Mouse (Mus musculus): ENCODE data around the gene Vmn1r223. TPM values are rescaled to one million over a fixed set of nuclear protein-coding genes. Genes with fewer than 3 reads are reported as not detected.
"Not testable (repeated sequence)": the region's sequence is repeated elsewhere in the genome, so short reads cannot be mapped to it uniquely, and the experiment has no call there.

Gene Vmn1r223
- polyA plus RNA-seq (2016; fragmentation: Nextera tagmentation; extraction: Ambion mirVana), result not detected in 2 replicates

- not testable (repeated sequence) for H3K4me1 ChIP-seq; H3K4me3 ChIP-seq; H3K27ac ChIP-seq; DNase-seq (ENCODE audit: extremely low spot score, low spot score); H3K9me3 ChIP-seq; H3K27me3 ChIP-seq (ENCODE audit: poor library complexity, severe bottlenecking); H3K36me3 ChIP-seq (replicated peaks)
- WGBS, result 84% methylated on average over 1 of the region's 1 CpGs
Observed at GRCm38 (mm10) chr13:23246834-23247233, at the start of gene Vmn1r223. Gene Vmn1r223 (plus strand): TSS chr13:23247134.

GRCm38 (mm10) chr13:23203885-23204284 is 43.0 kb upstream of the Vmn1r223 start:
- not testable (repeated sequence) for H3K27me3 ChIP-seq (ENCODE audit: poor library complexity, severe bottlenecking); H3K36me3 ChIP-seq (replicated peaks); DNase-seq (ENCODE audit: extremely low spot score, low spot score); H3K27ac ChIP-seq; H3K4me1 ChIP-seq; H3K9me3 ChIP-seq; H3K4me3 ChIP-seq
- 77% methylated on average over 1 of the region's 1 CpGs for WGBS

GRCm38 (mm10) chr13:23213827-23214226 is 33.1 kb upstream of the Vmn1r223 start, which contains the start of gene Vmn1r221:
Gene Vmn1r221 (plus strand): TSS chr13:23214127.
- not testable (repeated sequence) for H3K4me1 ChIP-seq; H3K9me3 ChIP-seq; H3K36me3 ChIP-seq (replicated peaks); H3K27me3 ChIP-seq (ENCODE audit: poor library complexity, severe bottlenecking); H3K4me3 ChIP-seq; DNase-seq (ENCODE audit: extremely low spot score, low spot score); H3K27ac ChIP-seq
- 88% methylated on average over 2 of the region's 2 CpGs for WGBS

DNA sequence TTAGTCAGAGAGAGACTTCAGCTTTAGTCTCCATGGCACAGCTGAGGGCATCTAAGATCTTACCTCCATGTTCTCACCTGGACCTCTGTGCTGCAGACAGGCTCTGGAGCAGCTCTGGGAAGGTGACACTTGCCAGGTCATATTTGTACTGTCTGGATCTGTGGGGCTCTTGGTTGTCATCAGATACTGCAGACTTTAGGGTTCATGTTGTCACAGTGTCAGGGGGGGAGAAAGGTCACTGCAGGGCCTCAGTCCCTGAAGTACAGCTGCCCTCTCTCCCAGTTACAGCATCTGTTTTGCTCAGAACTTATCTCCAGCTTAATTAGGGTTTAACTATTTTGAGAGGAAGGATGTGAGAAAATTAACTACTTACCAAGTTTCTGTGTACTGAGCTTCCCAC is 11.1 kb upstream of the Vmn1r223 start, which contains the start of gene Vmn1r222:
TSS of gene Vmn1r222 (minus strand) at position 101 of the 400 bp plus-strand sequence.
- not testable (repeated sequence) for DNase-seq (ENCODE audit: extremely low spot score, low spot score); H3K9me3 ChIP-seq; H3K36me3 ChIP-seq (replicated peaks); H3K4me3 ChIP-seq; H3K27me3 ChIP-seq (ENCODE audit: poor library complexity, severe bottlenecking); H3K4me1 ChIP-seq; H3K27ac ChIP-seq

DNA sequence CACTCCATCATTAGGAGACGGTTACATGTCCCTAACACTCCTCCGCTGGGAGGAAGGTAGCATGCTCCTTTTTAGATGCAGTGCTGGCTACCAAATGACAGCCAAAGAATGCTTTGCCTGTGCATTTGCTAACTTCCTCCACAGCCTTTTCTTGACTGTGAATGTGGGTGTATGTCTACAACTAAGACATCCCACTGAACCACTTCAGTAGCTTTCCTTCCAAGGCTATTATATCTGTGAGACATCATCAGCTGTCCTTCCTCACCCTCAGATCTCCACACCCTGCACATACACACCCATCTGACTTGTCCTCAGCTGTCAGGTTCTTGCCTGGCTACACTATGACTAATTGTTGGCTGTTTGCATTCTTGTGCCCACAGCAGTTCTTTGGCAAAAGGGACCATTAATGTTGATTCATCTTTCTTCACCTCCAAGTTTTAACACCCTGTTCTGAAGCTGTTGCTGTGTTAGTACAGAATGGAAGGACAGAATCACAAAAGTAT is 11.7 kb downstream of the Vmn1r223 start:
- Histone ChIP-seq H3K36me3 (replicated peaks) (no peaks in the 10 kb centered on the region), H3K27ac (no peak overlapping the region), H3K9me3 (no peaks in the 10 kb centered on the region), H3K27me3 (ENCODE audit: poor library complexity, severe bottlenecking) (no peaks in the 10 kb centered on the region), H3K4me1 (no peaks in the 10 kb centered on the region), H3K4me3 (no peak overlapping the region)
- 93% methylated on average over 2 of the region's 2 CpGs for WGBS
- DNase-seq (ENCODE audit: extremely low spot score, low spot score), result no peak

- DNase-seq (ENCODE audit: extremely low spot score, low spot score); H3K36me3 ChIP-seq (replicated peaks): not testable (repeated sequence)
- 88% methylated on average over 3 of the region's 3 CpGs for WGBS
Observed at GRCm38 (mm10) chr13:23268606-23269005, 21.7 kb downstream of the Vmn1r223 start.

DNA sequence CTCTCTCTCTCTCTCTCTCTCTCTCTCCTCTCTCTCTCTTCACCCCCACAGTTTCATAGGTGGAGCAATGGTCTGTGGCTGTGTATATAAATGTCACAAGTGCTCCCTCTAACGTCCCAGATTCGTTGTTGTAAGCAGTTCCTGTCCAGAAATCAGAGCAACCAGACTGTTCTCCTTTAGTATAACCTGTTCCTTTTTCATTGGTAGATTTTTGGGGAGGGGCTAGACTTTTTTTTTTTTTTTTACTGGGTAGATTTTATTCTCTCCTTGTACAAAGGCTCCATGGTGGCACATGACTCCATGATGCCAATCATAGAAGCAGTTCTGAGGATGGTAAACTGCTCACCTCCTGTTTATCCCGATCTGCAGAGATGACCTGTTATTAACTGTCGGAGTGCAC is 22.2 kb downstream of the Vmn1r223 start:
- 47% methylated on average over 4 of the region's 4 CpGs for WGBS
- H3K36me3 ChIP-seq (replicated peaks); H3K27ac ChIP-seq; H3K9me3 ChIP-seq; DNase-seq (ENCODE audit: extremely low spot score, low spot score); H3K27me3 ChIP-seq (ENCODE audit: poor library complexity, severe bottlenecking): not testable (repeated sequence)
- peak overlapping the region; percentile 58; the same call in 1 of the 2 replicates for H3K4me3 ChIP-seq
- peaks cover 13% of the 10 kb centered on the region for H3K4me1 ChIP-seq

More at GRCm38 (mm10) chr13:23268606-23269005, 21.7 kb downstream of the Vmn1r223 start:
- H3K9me3 ChIP-seq; H3K27ac ChIP-seq; H3K4me3 ChIP-seq; H3K27me3 ChIP-seq (ENCODE audit: poor library complexity, severe bottlenecking): not testable (repeated sequence)
- peaks cover 13% of the 10 kb centered on the region for H3K4me1 ChIP-seq

DNA sequence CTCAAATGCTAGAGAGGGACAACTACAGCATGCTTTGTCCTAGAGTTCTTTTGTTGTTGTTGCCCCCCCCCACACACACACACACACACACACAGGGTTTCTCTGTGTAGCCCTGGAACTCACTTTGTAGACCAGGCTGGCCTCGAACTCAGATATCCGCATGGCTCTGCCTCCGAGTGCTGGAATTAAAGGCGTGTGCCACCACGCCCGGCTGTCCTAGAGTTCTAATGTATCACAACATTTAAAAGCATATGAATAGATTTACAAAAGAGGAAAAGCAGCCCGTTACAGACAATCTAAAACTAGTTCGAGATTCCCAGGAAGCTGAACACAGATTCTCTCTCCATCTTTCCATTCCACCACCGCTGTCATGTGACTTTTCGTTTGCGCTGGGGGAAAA is 22.7 kb downstream of the Vmn1r223 start:
- Histone ChIP-seq H3K9me3 (no peaks in the 10 kb centered on the region), H3K4me3 (peak overlapping the region; percentile 58), H3K27ac (no peak overlapping the region), H3K4me1 (peaks cover 13% of the 10 kb centered on the region), H3K27me3 (ENCODE audit: poor library complexity, severe bottlenecking) (no peaks in the 10 kb centered on the region), H3K36me3 (replicated peaks) (no peaks in the 10 kb centered on the region)
- DNase-seq (ENCODE audit: extremely low spot score, low spot score), result no peak
- WGBS, result 18% methylated on average over 11 of the region's 11 CpGs

- H3K4me1 ChIP-seq, result peaks cover 13% of the 10 kb centered on the region
- H3K4me3 ChIP-seq, result peak overlapping the region; percentile 58
- no peaks in the 10 kb centered on the region for H3K9me3 ChIP-seq
- WGBS, result 2% methylated on average over 34 of the region's 34 CpGs
- peak; percentile 76 for DNase-seq (ENCODE audit: extremely low spot score, low spot score)
- no peaks in the 10 kb centered on the region for H3K27me3 ChIP-seq (ENCODE audit: poor library complexity, severe bottlenecking)
- H3K36me3 ChIP-seq (replicated peaks), result no peaks in the 10 kb centered on the region
- peak overlapping the region; percentile 62 for H3K27ac ChIP-seq
Observed at GRCm38 (mm10) chr13:23270321-23271101, 23.6 kb downstream of the Vmn1r223 start.

GRCm38 (mm10) chr13:23279576-23279975 is 32.6 kb downstream of the Vmn1r223 start:
- H3K36me3 ChIP-seq (replicated peaks), result no peaks in the 10 kb centered on the region
- 91% methylated on average over 4 of the region's 4 CpGs for WGBS
- H3K27me3 ChIP-seq (ENCODE audit: poor library complexity, severe bottlenecking), result no peaks in the 10 kb centered on the region
- H3K9me3 ChIP-seq, result no peaks in the 10 kb centered on the region
- DNase-seq (ENCODE audit: extremely low spot score, low spot score), result no peak
- no peak overlapping the region for H3K27ac ChIP-seq
- H3K4me1 ChIP-seq, result peaks cover 3% of the 10 kb centered on the region; the same call in 1 of the 2 replicates
- no peak overlapping the region for H3K4me3 ChIP-seq

DNA sequence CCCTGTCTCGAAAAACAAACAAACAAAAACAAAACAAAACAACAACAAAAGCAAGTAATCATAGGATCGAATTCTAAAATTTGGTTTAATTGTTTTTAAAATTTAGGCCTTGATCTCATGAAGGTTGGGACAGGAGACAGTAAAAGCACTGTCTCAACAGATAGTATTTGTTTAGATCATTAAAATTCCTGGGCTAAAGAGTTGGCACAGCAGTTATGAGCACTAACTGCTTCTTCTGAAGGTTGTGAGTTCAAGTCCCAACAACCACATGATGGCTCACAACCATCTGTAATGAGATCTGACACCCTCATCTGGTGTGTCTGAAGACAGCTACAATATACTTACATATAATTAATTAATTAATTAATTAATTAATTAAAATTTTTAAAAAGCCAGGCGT is 33.1 kb downstream of the Vmn1r223 start:
- no peak overlapping the region for H3K4me3 ChIP-seq
- no peaks in the 10 kb centered on the region for H3K9me3 ChIP-seq
- H3K36me3 ChIP-seq (replicated peaks), result no peaks in the 10 kb centered on the region
- H3K27me3 ChIP-seq (ENCODE audit: poor library complexity, severe bottlenecking), result no peaks in the 10 kb centered on the region
- H3K4me1 ChIP-seq, result peaks cover 7% of the 10 kb centered on the region
- DNase-seq (ENCODE audit: extremely low spot score, low spot score), result no peak
- WGBS, result 91% methylated on average over 3 of the region's 3 CpGs
- no peak overlapping the region for H3K27ac ChIP-seq

- H3K4me3 ChIP-seq, result peak overlapping the region; percentile 65
- WGBS, result under 1% methylated on average over 22 of the region's 22 CpGs
- peak overlapping the region; percentile 70 for H3K27ac ChIP-seq
- peak; percentile 55 for DNase-seq (ENCODE audit: extremely low spot score, low spot score)
- peaks cover 26% of the 10 kb centered on the region for H3K27me3 ChIP-seq (ENCODE audit: poor library complexity, severe bottlenecking)
- H3K36me3 ChIP-seq (replicated peaks), result no peaks in the 10 kb centered on the region
- H3K9me3 ChIP-seq, result no peaks in the 10 kb centered on the region
- peaks cover 15% of the 10 kb centered on the region for H3K4me1 ChIP-seq
Observed at GRCm38 (mm10) chr13:23285191-23285920, 38.4 kb downstream of the Vmn1r223 start.

All from forebrain, embryonic 10.5 days (tissue).